Mouse (Mus musculus) adrenal gland, postnatal 10 days (tissue): ENCODE measurements around the gene Yeats4. TPM values are rescaled to one million over a fixed set of nuclear protein-coding genes. Genes with fewer than 3 reads are reported as not detected.

Experiments used
- DNase-seq: peaks from one replicate; pipeline ENCODE4 v3.0.0; 2021; ENCODE audit warnings: mixed read lengths
- total RNA-seq, 2 experiments: library from RNA; stranded (reverse); gene quantifications; 2 replicates each; pipeline ENCODE4 v1.2.3; 2021

Gene Yeats4
- total RNA-seq, 2 experiments from 2014 or later, result 42.5 to 47.6 TPM

- no peak for DNase-seq
Observed at GRCm38 (mm10) chr10:117202981-117203557, 21.2 kb downstream of the Yeats4 start.

GRCm38 (mm10) chr10:117199701-117200100 is 24.6 kb downstream of the Yeats4 start:
- no peak for DNase-seq

- no peak for DNase-seq
Observed at GRCm38 (mm10) chr10:117196696-117197095, 27.6 kb downstream of the Yeats4 start.

GRCm38 (mm10) chr10:117195748-117196147 is 28.6 kb downstream of the Yeats4 start:
- DNase-seq, result no peak

GRCm38 (mm10) chr10:117195005-117195404 is 29.3 kb downstream of the Yeats4 start:
- DNase-seq, result no peak

GRCm38 (mm10) chr10:117193364-117193763 is 30.9 kb downstream of the Yeats4 start:
- DNase-seq, result no peak

GRCm38 (mm10) chr10:117185399-117186089 is 38.8 kb downstream of the Yeats4 start:
- DNase-seq, result no peak

GRCm38 (mm10) chr10:117181098-117181497 is 43.2 kb downstream of the Yeats4 start:
- no peak for DNase-seq

- DNase-seq, result no peak
Observed at GRCm38 (mm10) chr10:117174645-117175044, 49.7 kb downstream of the Yeats4 start.

- DNase-seq, result no peak
Observed at GRCm38 (mm10) chr10:117173566-117174438, 50.5 kb downstream of the Yeats4 start.

- DNase-seq, result no peak
Observed at GRCm38 (mm10) chr10:117173111-117173510, 51.2 kb downstream of the Yeats4 start.

- peak; percentile 16 for DNase-seq
Observed at GRCm38 (mm10) chr10:117172069-117172468, 52.2 kb downstream of the Yeats4 start.

GRCm38 (mm10) chr10:117166785-117167425 is 57.4 kb downstream of the Yeats4 start:
- DNase-seq, result no peak

Other genes with a start within 250 kb of the Yeats4 start
- under 1 TPM; 0.48 to 0.70 TPM for gene Best3, start 238.2 kb downstream of the Yeats4 start, total RNA-seq
- not detected for gene Lrrc10, start 179.2 kb downstream of the Yeats4 start, total RNA-seq
- gene Cct2, start 160.7 kb downstream of the Yeats4 start, total RNA-seq, result 100 to 1,000 TPM; 211 to 224 TPM
- 10 to 100 TPM; 24.0 to 26.4 TPM for gene Frs2, start 76.0 kb downstream of the Yeats4 start, total RNA-seq
- not detected for gene 9530003J23Rik, start 14.2 kb upstream of the Yeats4 start, total RNA-seq
- 100 to 1,000 TPM; 106 to 122 TPM for gene Lyz2, start 57.8 kb upstream of the Yeats4 start, total RNA-seq
- gene Lyz1, start 68.4 kb upstream of the Yeats4 start, total RNA-seq, result 10 to 100 TPM; 12.3 to 13.9 TPM
- 10 to 100 TPM; 69.7 to 81.3 TPM for gene Cpsf6, start 155.5 kb upstream of the Yeats4 start, total RNA-seq